Comparison of ENCODE assay signal across 8 mouse cellular contexts in the genomic region with DNA sequence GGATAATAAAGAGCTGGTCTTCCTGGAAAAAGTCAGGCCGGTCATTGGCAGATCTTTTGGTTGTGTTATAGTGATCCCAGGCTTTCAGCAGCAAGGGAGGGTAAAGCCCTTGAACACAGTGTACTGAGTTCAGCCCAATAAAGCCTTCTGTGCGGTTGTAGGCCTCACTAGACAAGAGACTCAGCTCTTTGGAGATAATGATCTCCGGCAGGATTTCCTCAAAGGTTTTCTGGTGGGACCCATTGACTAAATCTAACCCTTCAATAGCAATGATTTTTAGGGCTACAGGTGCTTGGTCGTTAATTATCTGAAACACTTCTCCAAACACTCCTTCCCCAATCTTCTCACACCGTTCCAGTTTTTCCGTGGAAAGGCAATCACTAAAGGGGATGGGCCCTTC. TPM values are rescaled to one million over a fixed set of nuclear protein-coding genes. Genes with fewer than 3 reads are reported as not detected.
DNase-seq lines count a peak whose midpoint lies in the region; ATAC-seq lines count a peak whose summit lies in the region.

No protein-coding gene starts in this region.

- peaks cover 38% of the 10 kb centered on the region for H3K4me1 ChIP-seq in lung, embryonic 15.5 days
- H3K4me1 ChIP-seq in embryonic facial prominence, embryonic 10.5 days = peaks cover 38% of the 10 kb centered on the region
- H3K4me1 ChIP-seq in intestine, embryonic 14.5 days (replicated peaks; ENCODE audit: control insufficient read depth, insufficient read depth, low read length) = peaks cover 27% of the 10 kb centered on the region
- H3K4me1 ChIP-seq in neural tube, embryonic 13.5 days (replicated peaks) = peaks cover 31% of the 10 kb centered on the region

- H3K9me3 ChIP-seq in lung, embryonic 15.5 days = no peaks in the 10 kb centered on the region
- H3K9me3 ChIP-seq in embryonic facial prominence, embryonic 10.5 days = peaks cover 24% of the 10 kb centered on the region; the same call in 1 of the 2 replicates
- H3K9me3 ChIP-seq in intestine, embryonic 14.5 days (ENCODE audit: control insufficient read depth, low read length) = no peaks in the 10 kb centered on the region
- H3K9me3 ChIP-seq in neural tube, embryonic 13.5 days = no peaks in the 10 kb centered on the region

- DNase-seq in lung, postnatal 4 days = no peak
- no peak for DNase-seq in embryonic facial prominence, embryonic 10.5 days (ENCODE audit: low spot score)
- DNase-seq in intestine, embryonic 14.5 days (ENCODE audit: low spot score) = no peak
- no peak for DNase-seq in adrenal gland, adult 18-20 months (ENCODE audit: low spot score in 2 of 2)
- no peak for DNase-seq in urinary bladder, postnatal 36 days (ENCODE audit: low spot score in 2 of 2)

- no peak overlapping the region for H3K27ac ChIP-seq in lung, embryonic 15.5 days
- no peak overlapping the region for H3K27ac ChIP-seq in embryonic facial prominence, embryonic 10.5 days (replicated peaks)
- H3K27ac ChIP-seq in intestine, embryonic 14.5 days (ENCODE audit: low read depth) = no peak overlapping the region
- no peak overlapping the region for H3K27ac ChIP-seq in neural tube, embryonic 13.5 days (replicated peaks)

- H3K4me2 ChIP-seq in lung, embryonic 15.5 days = peak overlapping the region; percentile 69
- peak overlapping the region; percentile 67 for H3K4me2 ChIP-seq in intestine, embryonic 14.5 days (ENCODE audit: low read length)
- H3K4me2 ChIP-seq in neural tube, embryonic 13.5 days = peak overlapping the region; percentile 81

- H3K9ac ChIP-seq in lung, embryonic 15.5 days = peak overlapping the region; percentile 74
- H3K9ac ChIP-seq in intestine, embryonic 14.5 days (ENCODE audit: low read length) = peak overlapping the region; percentile 65
- no peak overlapping the region for H3K9ac ChIP-seq in neural tube, embryonic 13.5 days

- H3K36me3 ChIP-seq in lung, embryonic 15.5 days = peaks cover 14% of the 10 kb centered on the region; the same call in 1 of the 2 replicates
- H3K36me3 ChIP-seq in embryonic facial prominence, embryonic 10.5 days (replicated peaks) = peaks cover 53% of the 10 kb centered on the region
- peaks cover 17% of the 10 kb centered on the region; the same call in 1 of the 2 replicates for H3K36me3 ChIP-seq in intestine, embryonic 14.5 days (ENCODE audit: control insufficient read depth, insufficient read depth, low read length)
- no peaks in the 10 kb centered on the region for H3K36me3 ChIP-seq in neural tube, embryonic 13.5 days

- no peaks in the 10 kb centered on the region for H3K27me3 ChIP-seq in lung, embryonic 15.5 days
- no peaks in the 10 kb centered on the region for H3K27me3 ChIP-seq in embryonic facial prominence, embryonic 10.5 days (replicated peaks; ENCODE audit: low read depth, poor library complexity, severe bottlenecking)
- H3K27me3 ChIP-seq in intestine, embryonic 14.5 days (replicated peaks; ENCODE audit: control insufficient read depth, insufficient read depth, low read length) = no peaks in the 10 kb centered on the region
- H3K27me3 ChIP-seq in neural tube, embryonic 13.5 days = no peaks in the 10 kb centered on the region

- H3K4me3 ChIP-seq in lung, embryonic 15.5 days = peak overlapping the region; percentile 81
- H3K4me3 ChIP-seq in embryonic facial prominence, embryonic 10.5 days = peak overlapping the region; percentile 85
- peak overlapping the region; percentile 72 for H3K4me3 ChIP-seq in intestine, embryonic 14.5 days (ENCODE audit: low read depth, low read length)
- H3K4me3 ChIP-seq in neural tube, embryonic 13.5 days = peak overlapping the region; percentile 69

- no peak for ATAC-seq in lung, embryonic 15.5 days (ENCODE audit: borderline replicate concordance, extremely low read depth, low FRiP score, low TSS enrichment)
- no peak for ATAC-seq in intestine, embryonic 14.5 days (replicated peaks; ENCODE audit: low FRiP score, low TSS enrichment, low read depth)
- no peak for ATAC-seq in neural tube, embryonic 13.5 days (ENCODE audit: low read depth)
- ATAC-seq in megakaryocyte-erythroid progenitor cell, adult 5-6 weeks (replicated peaks; ENCODE audit: low FRiP score, low TSS enrichment, poor library complexity, severe bottlenecking) = no peak

- 57% methylated on average over 6 of the region's 6 CpGs for WGBS in lung, embryonic 15.5 days
- WGBS in embryonic facial prominence, embryonic 10.5 days = 93% methylated on average over 6 of the region's 6 CpGs
- WGBS in intestine, embryonic 14.5 days = 66% methylated on average over 6 of the region's 6 CpGs
- 59% methylated on average over 6 of the region's 6 CpGs for WGBS in neural tube, embryonic 13.5 days

RNA-seq across cellular contexts. Expression of gene Haspin, which starts 1.5 kb away (rescaled TPM):
- polyA plus RNA-seq in lung, embryonic 15.5 days (2015; fragmentation: Nextera tagmentation; extraction: Ambion mirVana) = 20.7 and 21.0 TPM in 2 replicates
- 25.0 and 26.3 TPM in 2 replicates for polyA plus RNA-seq in embryonic facial prominence, embryonic 10.5 days (2016; fragmentation: Nextera tagmentation; extraction: Ambion mirVana)
- 16.0 and 16.3 TPM in 2 replicates for polyA plus RNA-seq in intestine, embryonic 14.5 days (2014; fragmentation: Nextera tagmentation; extraction: Ambion mirVana)
- 2.9 and 4.8 TPM in 2 replicates for polyA plus RNA-seq in neural tube, embryonic 13.5 days (2015; fragmentation: Nextera tagmentation; extraction: Ambion mirVana)
- total RNA-seq in adrenal gland, adult 18-20 months (2021) = under 1 TPM; 0.13 to 0.46 TPM
- 10.9 and 14.4 TPM in 2 replicates for total RNA-seq in megakaryocyte-erythroid progenitor cell, adult 5-6 weeks (2014; fragmentation: Nextera tagmentation)
- total RNA-seq in megakaryocyte-erythroid progenitor cell, adult 5-6 weeks (2017) = 12.8 and 14.8 TPM in 2 replicates

RNA-seq across cellular contexts. Expression of gene P2rx5, which starts 23.6 kb away (rescaled TPM):
- polyA plus RNA-seq in lung, embryonic 15.5 days (2015; fragmentation: Nextera tagmentation; extraction: Ambion mirVana) = 0.21 and 0.25 TPM in 2 replicates
- 0.10 and 0.18 TPM in 2 replicates for polyA plus RNA-seq in embryonic facial prominence, embryonic 10.5 days (2016; fragmentation: Nextera tagmentation; extraction: Ambion mirVana)
- polyA plus RNA-seq in intestine, embryonic 14.5 days (2014; fragmentation: Nextera tagmentation; extraction: Ambion mirVana) = 0.07 TPM in 1 of 2 replicates, not detected in the other
- 0.45 and 0.63 TPM in 2 replicates for polyA plus RNA-seq in neural tube, embryonic 13.5 days (2015; fragmentation: Nextera tagmentation; extraction: Ambion mirVana)
- 10 to 100 TPM in 1 of 2 experiments, 1 to 10 TPM in 1; 4.6 to 19.3 TPM for total RNA-seq in adrenal gland, adult 18-20 months (2021)
- 1.7 TPM in 1 of 2 replicates, not detected in the other for total RNA-seq in megakaryocyte-erythroid progenitor cell, adult 5-6 weeks (2014; fragmentation: Nextera tagmentation)
- not detected in 2 replicates for total RNA-seq in megakaryocyte-erythroid progenitor cell, adult 5-6 weeks (2017)

RNA-seq across cellular contexts. Expression of gene Emc6, which starts 40.2 kb away (rescaled TPM):
- polyA plus RNA-seq in lung, embryonic 15.5 days (2015; fragmentation: Nextera tagmentation; extraction: Ambion mirVana) = 119 and 126 TPM in 2 replicates
- polyA plus RNA-seq in embryonic facial prominence, embryonic 10.5 days (2016; fragmentation: Nextera tagmentation; extraction: Ambion mirVana) = 122 and 123 TPM in 2 replicates
- 123 and 130 TPM in 2 replicates for polyA plus RNA-seq in intestine, embryonic 14.5 days (2014; fragmentation: Nextera tagmentation; extraction: Ambion mirVana)
- polyA plus RNA-seq in neural tube, embryonic 13.5 days (2015; fragmentation: Nextera tagmentation; extraction: Ambion mirVana) = 130 and 132 TPM in 2 replicates
- 10 to 100 TPM; 77.7 to 94.3 TPM for total RNA-seq in adrenal gland, adult 18-20 months (2021)
- total RNA-seq in megakaryocyte-erythroid progenitor cell, adult 5-6 weeks (2014; fragmentation: Nextera tagmentation) = 77.1 and 79.8 TPM in 2 replicates
- 34.1 and 53.7 TPM in 2 replicates for total RNA-seq in megakaryocyte-erythroid progenitor cell, adult 5-6 weeks (2017)

RNA-seq across cellular contexts. Expression of gene Tax1bp3, which starts 40.3 kb away (rescaled TPM):
- polyA plus RNA-seq in lung, embryonic 15.5 days (2015; fragmentation: Nextera tagmentation; extraction: Ambion mirVana) = 270 and 276 TPM in 2 replicates
- polyA plus RNA-seq in embryonic facial prominence, embryonic 10.5 days (2016; fragmentation: Nextera tagmentation; extraction: Ambion mirVana) = 189 and 206 TPM in 2 replicates
- 233 and 258 TPM in 2 replicates for polyA plus RNA-seq in intestine, embryonic 14.5 days (2014; fragmentation: Nextera tagmentation; extraction: Ambion mirVana)
- polyA plus RNA-seq in neural tube, embryonic 13.5 days (2015; fragmentation: Nextera tagmentation; extraction: Ambion mirVana) = 190 and 197 TPM in 2 replicates
- total RNA-seq in adrenal gland, adult 18-20 months (2021) = 10 to 100 TPM; 70.0 to 91.8 TPM
- 3.8 and 5.6 TPM in 2 replicates for total RNA-seq in megakaryocyte-erythroid progenitor cell, adult 5-6 weeks (2014; fragmentation: Nextera tagmentation)
- total RNA-seq in megakaryocyte-erythroid progenitor cell, adult 5-6 weeks (2017) = 1.2 and 5.5 TPM in 2 replicates

RNA-seq across cellular contexts. Expression of gene Itgae, which starts 46.2 kb away (rescaled TPM):
- polyA plus RNA-seq in lung, embryonic 15.5 days (2015; fragmentation: Nextera tagmentation; extraction: Ambion mirVana) = 0.44 and 1.2 TPM in 2 replicates
- 0.45 and 0.52 TPM in 2 replicates for polyA plus RNA-seq in embryonic facial prominence, embryonic 10.5 days (2016; fragmentation: Nextera tagmentation; extraction: Ambion mirVana)
- 0.23 and 0.28 TPM in 2 replicates for polyA plus RNA-seq in intestine, embryonic 14.5 days (2014; fragmentation: Nextera tagmentation; extraction: Ambion mirVana)
- polyA plus RNA-seq in neural tube, embryonic 13.5 days (2015; fragmentation: Nextera tagmentation; extraction: Ambion mirVana) = 0.14 and 0.17 TPM in 2 replicates
- total RNA-seq in adrenal gland, adult 18-20 months (2021) = 1 to 10 TPM in 1 of 2 experiments, under 1 TPM in 1; 0.33 to 1.1 TPM
- 0.17 and 0.20 TPM in 2 replicates for total RNA-seq in megakaryocyte-erythroid progenitor cell, adult 5-6 weeks (2014; fragmentation: Nextera tagmentation)
- total RNA-seq in megakaryocyte-erythroid progenitor cell, adult 5-6 weeks (2017) = not detected in 2 replicates
